Mouse (Mus musculus): Measurements from ENCODE around the gene Thrap3. TPM values are rescaled to one million over a fixed set of nuclear protein-coding genes. Genes with fewer than 3 reads are reported as not detected.
"Not testable (repeated sequence)": the region's sequence is repeated elsewhere in the genome, so short reads cannot be mapped to it uniquely, and the experiment has no call there.

Gene Thrap3
- polyA plus RNA-seq, 1 experiment from 2014 or later = 185 TPM

GRCm38 (mm10) chr4:126166084-126166483 is 36.5 kb downstream of the Thrap3 start:
- DNase-seq (ENCODE audit: low spot score) = no peak
- Histone ChIP-seq H3K27me3 (replicated peaks; ENCODE audit: control insufficient read depth, insufficient read depth, low read length) (no peaks in the 10 kb centered on the region), H3K9me3 (ENCODE audit: control insufficient read depth, low read length) (no peaks in the 10 kb centered on the region), H3K27ac (replicated peaks; ENCODE audit: low read depth, low read length) (no peak overlapping the region), H3K36me3 (ENCODE audit: control insufficient read depth, insufficient read depth, low read length) (peaks cover 54% of the 10 kb centered on the region), H3K4me1 (ENCODE audit: control insufficient read depth, insufficient read depth, low read length) (peaks cover 8% of the 10 kb centered on the region; the same call in 1 of the 2 replicates), H3K4me2 (ENCODE audit: low read depth, low read length) (no peak overlapping the region), H3K9ac (ENCODE audit: low read depth, low read length) (no peak overlapping the region), H3K4me3 (ENCODE audit: low read depth, low read length) (no peak overlapping the region)
- ATAC-seq (ENCODE audit: low read depth) = no peak
- 81% methylated on average over 3 of the region's 3 CpGs for WGBS

DNA sequence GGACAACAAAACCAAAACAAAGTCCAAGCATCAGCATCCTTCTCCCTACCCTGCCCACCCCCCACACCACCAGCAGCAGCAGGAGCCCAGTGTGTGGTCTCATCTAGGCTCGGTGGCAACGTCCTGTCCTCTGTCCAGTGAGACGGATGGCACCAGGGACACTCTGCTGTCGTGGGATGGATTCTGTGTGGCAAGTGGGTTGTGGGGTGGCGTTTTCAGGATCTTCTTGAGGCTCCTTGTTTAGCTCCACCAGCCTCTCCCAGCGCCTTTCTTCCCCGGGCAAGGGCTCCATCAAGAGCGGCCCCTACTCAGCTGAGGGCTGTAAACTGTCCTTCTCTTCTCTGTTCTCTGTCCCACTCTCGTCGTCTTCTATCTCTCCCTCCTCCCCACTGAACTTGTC is 37.5 kb downstream of the Thrap3 start:
- H3K9me3 ChIP-seq (ENCODE audit: control insufficient read depth, low read length); H3K27me3 ChIP-seq (replicated peaks; ENCODE audit: control insufficient read depth, insufficient read depth, low read length); H3K4me3 ChIP-seq (ENCODE audit: low read depth, low read length); H3K9ac ChIP-seq (ENCODE audit: low read depth, low read length); H3K4me2 ChIP-seq (ENCODE audit: low read depth, low read length); ATAC-seq (ENCODE audit: low read depth); DNase-seq (ENCODE audit: low spot score); H3K27ac ChIP-seq (replicated peaks; ENCODE audit: low read depth, low read length); H3K4me1 ChIP-seq (ENCODE audit: control insufficient read depth, insufficient read depth, low read length): not testable (repeated sequence)
- peaks cover 44% of the 10 kb centered on the region for H3K36me3 ChIP-seq (ENCODE audit: control insufficient read depth, insufficient read depth, low read length)
- WGBS = 66% methylated on average over 8 of the region's 10 CpGs

GRCm38 (mm10) chr4:126163685-126164084 is 38.9 kb downstream of the Thrap3 start:
- H3K36me3 ChIP-seq (ENCODE audit: control insufficient read depth, insufficient read depth, low read length) = peaks cover 30% of the 10 kb centered on the region
- H3K9ac ChIP-seq (ENCODE audit: low read depth, low read length) = peak overlapping the region; percentile 91; the same call in 1 of the 2 replicates
- DNase-seq (ENCODE audit: low spot score) (no peak), ATAC-seq (ENCODE audit: low read depth) (no peak)
- H3K27me3 ChIP-seq (replicated peaks; ENCODE audit: control insufficient read depth, insufficient read depth, low read length) = no peaks in the 10 kb centered on the region
- peaks cover 8% of the 10 kb centered on the region; the same call in 1 of the 2 replicates for H3K4me1 ChIP-seq (ENCODE audit: control insufficient read depth, insufficient read depth, low read length)
- H3K9me3 ChIP-seq (ENCODE audit: control insufficient read depth, low read length) = no peaks in the 10 kb centered on the region
- H3K4me3 ChIP-seq (ENCODE audit: low read depth, low read length) = no peak overlapping the region
- WGBS = 60% methylated on average over 4 of the region's 4 CpGs
- peak overlapping the region; percentile 99 for H3K4me2 ChIP-seq (ENCODE audit: low read depth, low read length)
- H3K27ac ChIP-seq (replicated peaks; ENCODE audit: low read depth, low read length) = peak overlapping the region; percentile 88

- Histone ChIP-seq H3K4me1 (ENCODE audit: control insufficient read depth, insufficient read depth, low read length) (peaks cover 8% of the 10 kb centered on the region; the same call in 1 of the 2 replicates), H3K4me3 (ENCODE audit: low read depth, low read length) (peak within 1 kb of the TSS; percentile 65), H3K36me3 (ENCODE audit: control insufficient read depth, insufficient read depth, low read length) (peaks cover 25% of the 10 kb centered on the region), H3K27me3 (replicated peaks; ENCODE audit: control insufficient read depth, insufficient read depth, low read length) (no peaks in the 10 kb centered on the region), H3K9me3 (ENCODE audit: control insufficient read depth, low read length) (no peaks in the 10 kb centered on the region), H3K27ac (replicated peaks; ENCODE audit: low read depth, low read length) (peak within 1 kb of the TSS; percentile 88), H3K4me2 (ENCODE audit: low read depth, low read length) (peak within 1 kb of the TSS; percentile 99), H3K9ac (ENCODE audit: low read depth, low read length) (peak within 1 kb of the TSS; percentile 91)
- ATAC-seq (ENCODE audit: low read depth) (peak; percentile 34), DNase-seq (ENCODE audit: low spot score) (peak; percentile 39)
- 8% methylated on average over 14 of the region's 22 CpGs for WGBS
Measured at GRCm38 (mm10) chr4:126163067-126163659, 39.4 kb downstream of the Thrap3 start, which contains the start of gene Sh3d21. TSS of gene Sh3d21 (minus strand) at chr4:126163491.

DNA sequence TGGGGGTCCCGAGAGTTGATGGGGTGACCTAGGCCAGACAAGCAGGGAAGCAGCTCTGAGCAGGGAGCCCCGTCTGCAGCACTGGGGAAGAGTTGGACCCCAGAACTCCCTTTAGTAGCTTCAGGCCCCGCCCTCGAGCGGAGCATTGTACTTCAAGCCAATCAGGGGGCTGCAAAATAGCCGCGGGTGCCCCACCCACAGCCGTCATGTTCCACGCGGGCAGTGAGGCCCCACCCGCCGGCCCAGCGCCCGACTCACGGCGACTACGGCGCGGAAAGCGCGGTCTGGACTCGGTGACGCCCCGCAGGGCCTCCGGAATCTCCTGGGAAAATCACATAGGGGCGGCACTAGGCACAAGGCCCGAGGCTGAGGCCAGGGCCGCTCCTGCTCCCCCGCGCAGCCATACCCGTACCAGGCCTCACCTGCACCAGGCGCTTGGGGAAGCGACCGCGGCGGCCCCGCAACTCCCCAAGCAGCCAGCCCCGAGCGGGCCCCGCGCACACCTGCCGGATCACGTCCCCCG is 40.0 kb downstream of the Thrap3 start:
- Histone ChIP-seq H3K9ac (ENCODE audit: low read depth, low read length) (peak overlapping the region; percentile 91), H3K27me3 (replicated peaks; ENCODE audit: control insufficient read depth, insufficient read depth, low read length) (no peaks in the 10 kb centered on the region), H3K36me3 (ENCODE audit: control insufficient read depth, insufficient read depth, low read length) (peaks cover 23% of the 10 kb centered on the region), H3K4me2 (ENCODE audit: low read depth, low read length) (peak overlapping the region; percentile 99), H3K4me1 (ENCODE audit: control insufficient read depth, insufficient read depth, low read length) (peaks cover 8% of the 10 kb centered on the region; the same call in 1 of the 2 replicates), H3K27ac (replicated peaks; ENCODE audit: low read depth, low read length) (peak overlapping the region; percentile 88), H3K9me3 (ENCODE audit: control insufficient read depth, low read length) (no peaks in the 10 kb centered on the region), H3K4me3 (ENCODE audit: low read depth, low read length) (peak overlapping the region; percentile 65)
- ATAC-seq (ENCODE audit: low read depth) (peak; percentile 95), DNase-seq (ENCODE audit: low spot score) (peak; percentile 96)
- 0% methylated on average over 26 of the region's 44 CpGs for WGBS

- 43% methylated on average over 8 of the region's 9 CpGs for WGBS
- DNase-seq (ENCODE audit: low spot score) = no peak
- ATAC-seq (ENCODE audit: low read depth) = no peak
- Histone ChIP-seq H3K9me3 (ENCODE audit: control insufficient read depth, low read length) (no peaks in the 10 kb centered on the region), H3K27ac (replicated peaks; ENCODE audit: low read depth, low read length) (peak overlapping the region; percentile 88), H3K9ac (ENCODE audit: low read depth, low read length) (peak overlapping the region; percentile 91), H3K4me2 (ENCODE audit: low read depth, low read length) (peak overlapping the region; percentile 99), H3K4me1 (ENCODE audit: control insufficient read depth, insufficient read depth, low read length) (peaks cover 8% of the 10 kb centered on the region; the same call in 1 of the 2 replicates), H3K27me3 (replicated peaks; ENCODE audit: control insufficient read depth, insufficient read depth, low read length) (no peaks in the 10 kb centered on the region), H3K4me3 (ENCODE audit: low read depth, low read length) (peak overlapping the region; percentile 65), H3K36me3 (ENCODE audit: control insufficient read depth, insufficient read depth, low read length) (peaks cover 19% of the 10 kb centered on the region)
Measured at GRCm38 (mm10) chr4:126161986-126162385, 40.6 kb downstream of the Thrap3 start.

- no peak overlapping the region for H3K9ac ChIP-seq (ENCODE audit: low read depth, low read length)
- no peak overlapping the region for H3K4me2 ChIP-seq (ENCODE audit: low read depth, low read length)
- H3K4me1 ChIP-seq (ENCODE audit: control insufficient read depth, insufficient read depth, low read length) = peaks cover 8% of the 10 kb centered on the region; the same call in 1 of the 2 replicates
- H3K27me3 ChIP-seq (replicated peaks; ENCODE audit: control insufficient read depth, insufficient read depth, low read length) = no peaks in the 10 kb centered on the region
- no peak overlapping the region for H3K4me3 ChIP-seq (ENCODE audit: low read depth, low read length)
- ATAC-seq (ENCODE audit: low read depth) (no peak), DNase-seq (ENCODE audit: low spot score) (no peak)
- 0 out of 2 replicates have a peak, but pooled peaks cover 3% of the 10 kb centered on the region for H3K9me3 ChIP-seq (ENCODE audit: control insufficient read depth, low read length)
- H3K36me3 ChIP-seq (ENCODE audit: control insufficient read depth, insufficient read depth, low read length) = peaks cover 14% of the 10 kb centered on the region
- H3K27ac ChIP-seq (replicated peaks; ENCODE audit: low read depth, low read length) = no peak overlapping the region
- WGBS = 81% methylated on average over 6 of the region's 6 CpGs
Measured at GRCm38 (mm10) chr4:126161456-126161855, 41.1 kb downstream of the Thrap3 start.

- Histone ChIP-seq H3K4me3 (ENCODE audit: low read depth, low read length) (no peak overlapping the region), H3K9ac (ENCODE audit: low read depth, low read length) (no peak overlapping the region), H3K9me3 (ENCODE audit: control insufficient read depth, low read length) (0 out of 2 replicates have a peak, but pooled peaks cover 3% of the 10 kb centered on the region), H3K36me3 (ENCODE audit: control insufficient read depth, insufficient read depth, low read length) (peaks cover 9% of the 10 kb centered on the region), H3K4me1 (ENCODE audit: control insufficient read depth, insufficient read depth, low read length) (peaks cover 8% of the 10 kb centered on the region; the same call in 1 of the 2 replicates), H3K4me2 (ENCODE audit: low read depth, low read length) (no peak overlapping the region), H3K27me3 (replicated peaks; ENCODE audit: control insufficient read depth, insufficient read depth, low read length) (no peaks in the 10 kb centered on the region), H3K27ac (replicated peaks; ENCODE audit: low read depth, low read length) (no peak overlapping the region)
- ATAC-seq (ENCODE audit: low read depth) (no peak), DNase-seq (ENCODE audit: low spot score) (no peak)
- 93% methylated on average over 8 of the region's 8 CpGs for WGBS
Measured at GRCm38 (mm10) chr4:126160981-126161380, 41.6 kb downstream of the Thrap3 start.

All from embryonic facial prominence, embryonic 14.5 days (tissue).